Mouse (Mus musculus) cerebellum, postnatal 25 days (tissue): ENCODE measurements at regions not wholly inside any gene's neighbourhood (a gene's known extent, or its start where the extent isn't known, plus 50 kb on each side); places are given as distances from the start of the nearest gene placed in this dataset.
A peak's percentile ranks its signal among the peaks of the same experiment; 100 is the strongest.

Experiments used
- DNase-seq, 2 experiments: peaks; one replicate each; pipeline ENCODE4 v3.0.0; 2021; ENCODE audit warnings: mixed read lengths in 2 of 2

GRCm38 (mm10) chr6:103312935-103313334 is 197.5 kb upstream of the Chl1 start:
- no peak for DNase-seq

GRCm38 (mm10) chr6:103318081-103318480 is 192.3 kb upstream of the Chl1 start:
- DNase-seq: no peak

GRCm38 (mm10) chr6:103318677-103319359 is 191.6 kb upstream of the Chl1 start:
- DNase-seq: no peak

GRCm38 (mm10) chr6:103319964-103320363 is 190.4 kb upstream of the Chl1 start:
- DNase-seq: no peak

GRCm38 (mm10) chr6:103320550-103320949 is 189.8 kb upstream of the Chl1 start:
- DNase-seq: no peak

GRCm38 (mm10) chr6:103321058-103321457 is 189.3 kb upstream of the Chl1 start:
- DNase-seq: no peak

GRCm38 (mm10) chr6:103322442-103322841 is 187.9 kb upstream of the Chl1 start:
- no peak for DNase-seq

- no peak for DNase-seq
These were observed 174.7 kb upstream of the Chl1 start for GRCm38 (mm10) chr6:103335683-103336082.

- DNase-seq: no peak
These were observed 170.2 kb upstream of the Chl1 start for GRCm38 (mm10) chr6:103339961-103340732.

GRCm38 (mm10) chr6:103343515-103343914 is 166.9 kb upstream of the Chl1 start:
- DNase-seq: no peak

- no peak for DNase-seq
These were observed 166.0 kb upstream of the Chl1 start for GRCm38 (mm10) chr6:103344413-103344812.

- peak in 1 of 2 experiments; percentile 14 for DNase-seq
These were observed 165.2 kb upstream of the Chl1 start for GRCm38 (mm10) chr6:103345195-103345594.

- no peak for DNase-seq
These were observed 157.8 kb upstream of the Chl1 start for GRCm38 (mm10) chr6:103352405-103353124.

- DNase-seq: no peak
These were observed 157.0 kb upstream of the Chl1 start for GRCm38 (mm10) chr6:103353346-103353745.

- DNase-seq: no peak
These were observed 143.4 kb upstream of the Chl1 start for GRCm38 (mm10) chr6:103366782-103367491.

- DNase-seq: no peak
These were observed 135.4 kb upstream of the Chl1 start for GRCm38 (mm10) chr6:103374956-103375355.

- no peak for DNase-seq
These were observed 133.1 kb upstream of the Chl1 start for GRCm38 (mm10) chr6:103377277-103377676.

- DNase-seq: no peak
These were observed 132.3 kb upstream of the Chl1 start for GRCm38 (mm10) chr6:103378047-103378446.

GRCm38 (mm10) chr6:103381030-103381429 is 129.4 kb upstream of the Chl1 start:
- DNase-seq: no peak

GRCm38 (mm10) chr6:103381930-103382329 is 128.5 kb upstream of the Chl1 start:
- no peak for DNase-seq

- DNase-seq: no peak
These were observed 123.8 kb upstream of the Chl1 start for GRCm38 (mm10) chr6:103386591-103386990.

GRCm38 (mm10) chr6:103405961-103406360 is 104.4 kb upstream of the Chl1 start:
- no peak for DNase-seq

- DNase-seq: no peak
These were observed 95.5 kb upstream of the Chl1 start for GRCm38 (mm10) chr6:103414888-103415287.
